Mouse (Mus musculus) retina, postnatal 7 days (tissue): ENCODE results near the gene Eda2r.

ENCODE experiments used
- DNase-seq: peaks from one replicate; pipeline ENCODE4 v3.0.0-alpha.2; 2012; ENCODE audit warnings: low read depth, low spot score

The Eda2r gene

GRCm38 (mm10) chrX:97377065-97377421 lies at the start of gene Eda2r:
Gene Eda2r (minus strand): TSS chrX:97377216.
- no peak for DNase-seq

GRCm38 (mm10) chrX:97397872-97398271 lies 20.9 kb upstream of the Eda2r start:
- DNase-seq, result no peak

GRCm38 (mm10) chrX:97378076-97378475 lies 1.1 kb upstream of the Eda2r start:
- DNase-seq, result no peak

- no peak for DNase-seq
Observed at GRCm38 (mm10) chrX:97376321-97377064, 523 bp downstream of the Eda2r start.

GRCm38 (mm10) chrX:97372826-97373225 lies 4.2 kb downstream of the Eda2r start:
- no peak for DNase-seq

- DNase-seq, result no peak
Observed at GRCm38 (mm10) chrX:97369206-97369605, 7.8 kb downstream of the Eda2r start.

GRCm38 (mm10) chrX:97368741-97369140 lies 8.3 kb downstream of the Eda2r start:
- no peak for DNase-seq

- DNase-seq, result no peak
Observed at GRCm38 (mm10) chrX:97360919-97361318, 16.1 kb downstream of the Eda2r start.

- no peak for DNase-seq
Observed at GRCm38 (mm10) chrX:97327891-97328290, 49.1 kb downstream of the Eda2r start.
